Mouse (Mus musculus) right cerebral cortex, postnatal 10 days (tissue): ENCODE results near the gene Tmem158.

ENCODE experiments used
- DNase-seq, 2 experiments: peaks; one replicate each; pipeline ENCODE4 v3.0.0; 2021; ENCODE audit warnings: low spot score in 2 of 2

Gene Tmem158

GRCm38 (mm10) chr9:123245146-123245545, 15.4 kb downstream of the Tmem158 start:
- no peak for DNase-seq

- peak; percentile 44 to 61 for DNase-seq
These were observed 16.6 kb downstream of the Tmem158 start for GRCm38 (mm10) chr9:123243988-123244387.

- no peak for DNase-seq
These were observed 19.4 kb downstream of the Tmem158 start for GRCm38 (mm10) chr9:123241191-123241590.

DNA sequence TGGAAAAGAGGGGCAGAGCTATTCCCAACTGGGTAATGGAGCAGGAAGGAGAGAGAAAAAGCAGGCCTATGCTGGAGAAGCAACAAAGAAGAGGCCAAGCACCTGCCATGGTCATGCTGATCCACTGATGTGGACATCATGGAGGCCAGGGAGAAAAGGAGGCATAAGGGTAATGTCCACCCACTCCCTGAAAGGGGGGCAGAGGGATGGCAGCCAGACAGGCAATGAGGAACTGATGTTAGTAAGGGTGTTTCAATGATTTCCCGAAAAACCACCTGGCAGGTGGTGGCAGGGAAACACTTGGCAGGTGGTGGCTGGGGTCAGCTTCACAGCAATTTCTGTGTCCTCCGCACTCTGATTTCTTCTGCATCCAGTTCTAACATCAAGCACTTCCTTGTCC, 19.8 kb downstream of the Tmem158 start:
- no peak for DNase-seq

DNA sequence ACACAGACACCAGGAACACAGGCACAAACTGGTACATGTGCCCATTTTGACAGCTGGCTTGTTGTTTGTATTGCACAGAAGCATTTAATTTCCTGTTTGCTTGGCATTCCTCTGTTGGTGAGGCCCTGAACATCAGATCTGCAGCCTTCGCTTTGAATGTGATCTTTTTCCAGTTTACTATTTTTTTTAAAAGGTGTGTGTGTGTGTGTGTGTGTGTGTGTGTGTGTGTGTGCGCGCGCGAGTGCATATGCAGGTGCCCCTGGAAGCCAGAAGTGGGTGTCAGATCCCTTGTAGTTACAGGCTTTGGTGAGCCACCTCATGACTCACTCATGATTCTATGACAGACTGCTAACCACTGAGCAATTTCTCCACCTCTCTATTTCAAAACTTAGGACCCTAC, 20.3 kb downstream of the Tmem158 start:
- DNase-seq, result no peak

- DNase-seq, result no peak
These were observed 20.9 kb downstream of the Tmem158 start for GRCm38 (mm10) chr9:123239651-123240050.

DNA sequence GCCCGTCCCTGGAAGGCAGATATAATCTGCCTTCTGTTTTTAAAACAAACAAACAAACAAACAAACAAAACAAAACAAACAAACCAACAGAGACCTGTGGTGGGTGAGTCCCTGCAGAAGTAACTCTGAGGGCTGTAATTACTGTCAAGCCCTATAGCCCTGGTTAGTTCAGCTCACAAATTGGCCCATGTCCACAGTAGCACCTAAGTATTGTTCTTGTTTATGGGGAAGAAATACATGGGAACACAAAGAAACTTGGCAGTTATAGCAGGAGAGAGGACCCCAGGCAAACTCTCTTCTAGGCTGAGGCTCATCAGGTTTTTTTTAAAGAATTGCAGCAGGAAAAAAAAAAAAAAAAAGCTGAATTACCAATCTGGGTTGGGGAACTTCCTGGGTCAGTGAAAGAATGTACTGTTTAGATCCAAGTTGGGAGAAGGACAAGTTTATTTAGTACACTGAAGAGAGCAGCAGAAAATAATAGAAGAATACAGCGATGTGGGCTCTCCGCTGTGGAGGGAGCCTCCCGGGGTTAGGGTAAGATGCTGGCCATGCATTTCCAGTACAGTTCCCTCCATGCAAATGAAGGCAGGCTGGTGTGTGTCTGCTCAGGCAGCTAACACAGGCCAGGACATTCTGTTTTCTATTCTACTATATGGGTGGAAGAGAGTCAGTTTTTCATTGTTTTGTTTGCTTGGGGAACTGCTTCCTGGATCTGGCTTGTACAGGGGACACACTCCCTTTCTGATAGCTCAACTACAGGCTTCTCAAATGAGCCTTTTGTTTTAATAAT, 22.1 kb downstream of the Tmem158 start:
- DNase-seq, result no peak

DNA sequence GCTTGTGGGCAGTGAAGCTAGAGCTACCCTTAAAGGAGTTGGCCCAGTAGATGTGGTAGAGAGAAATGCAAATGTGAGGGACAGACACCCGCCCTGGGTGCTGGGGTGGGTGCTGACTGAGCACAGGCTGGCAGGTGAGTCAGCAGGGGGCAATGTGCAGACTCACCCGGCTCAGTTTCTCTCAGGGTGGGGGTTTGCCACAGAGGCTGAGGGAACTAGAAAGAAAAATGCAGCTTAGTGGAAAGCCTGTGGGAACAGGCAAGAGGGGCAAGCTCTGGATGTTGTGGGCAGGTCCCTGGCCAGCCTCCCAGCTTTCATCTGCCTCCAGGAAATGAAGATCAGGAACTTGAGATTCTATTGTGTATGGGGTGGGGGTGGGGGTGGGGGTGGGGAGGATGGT, 22.8 kb downstream of the Tmem158 start:
- DNase-seq, result no peak

- no peak for DNase-seq
These were observed 24.9 kb downstream of the Tmem158 start for GRCm38 (mm10) chr9:123235621-123236020.

DNA sequence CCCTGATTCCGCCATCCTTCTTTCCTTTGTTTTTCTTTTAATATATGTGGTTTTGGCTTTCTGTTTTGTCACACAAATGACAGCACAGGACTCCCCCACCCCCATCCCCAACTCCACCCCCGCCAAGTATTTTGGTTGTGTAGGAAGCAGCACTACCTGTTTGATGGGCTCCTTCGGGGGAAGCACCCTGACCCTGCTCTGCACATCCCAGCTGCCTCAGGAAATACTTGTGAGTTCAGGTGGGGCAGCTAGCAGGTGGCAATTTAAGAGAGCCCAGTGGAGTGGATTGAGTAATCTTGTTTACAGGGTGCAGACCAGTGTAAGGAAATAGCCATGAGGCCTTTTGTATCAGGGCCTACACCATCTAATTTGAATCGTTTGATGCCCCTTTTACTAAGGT, 30.7 kb downstream of the Tmem158 start:
- no peak for DNase-seq

DNA sequence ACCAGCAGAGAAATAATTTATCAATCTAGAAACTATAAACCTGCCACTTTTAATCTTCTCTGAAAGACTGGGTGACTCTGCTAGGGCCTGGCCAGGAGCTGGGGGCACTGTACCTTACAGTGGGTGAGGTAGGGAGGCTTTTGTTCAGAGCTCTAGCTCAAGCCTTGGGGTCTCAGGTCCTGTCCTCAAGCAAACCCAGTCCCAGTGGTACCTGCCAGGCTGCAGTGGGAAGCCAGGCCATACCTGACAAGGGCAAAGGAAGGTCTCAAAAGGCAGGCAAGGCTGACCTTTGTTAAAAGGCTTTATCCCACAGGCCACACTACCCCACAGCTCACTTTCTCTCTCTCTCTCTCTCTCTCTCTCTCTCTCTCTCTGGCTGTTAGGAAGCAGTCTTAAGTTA, 31.9 kb downstream of the Tmem158 start:
- DNase-seq, result no peak

DNA sequence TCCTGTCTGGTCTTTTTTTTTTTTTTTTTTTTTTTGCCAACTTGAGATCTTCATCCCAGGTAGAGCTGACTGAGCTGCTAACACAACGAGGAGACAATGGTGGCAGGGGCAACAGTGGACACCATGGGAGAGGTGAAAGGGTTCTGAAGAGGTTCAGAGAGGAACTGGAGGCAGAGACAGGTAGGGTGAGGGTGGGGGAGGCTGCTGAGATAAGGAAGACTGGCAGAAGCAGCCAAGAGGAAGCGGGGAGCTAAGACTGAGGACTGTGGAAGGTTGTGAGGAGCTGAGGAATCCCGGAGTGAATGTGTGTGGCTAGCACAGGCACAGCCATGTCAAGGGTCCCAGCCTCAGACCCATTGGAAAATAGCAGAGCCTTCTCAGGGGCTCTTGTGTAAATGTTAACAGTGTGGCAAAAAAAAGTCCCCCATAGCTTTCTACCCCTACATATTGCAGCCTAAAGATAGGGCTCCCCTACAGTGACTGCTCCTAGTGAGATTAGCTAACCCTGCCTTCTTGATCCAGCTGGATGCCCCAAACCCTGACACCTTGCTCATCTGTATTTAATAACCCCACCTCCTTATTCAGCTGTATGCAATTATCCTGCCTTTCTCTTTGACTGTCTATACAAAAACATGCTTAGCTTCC, 33.3 kb downstream of the Tmem158 start:
- DNase-seq, result no peak

DNA sequence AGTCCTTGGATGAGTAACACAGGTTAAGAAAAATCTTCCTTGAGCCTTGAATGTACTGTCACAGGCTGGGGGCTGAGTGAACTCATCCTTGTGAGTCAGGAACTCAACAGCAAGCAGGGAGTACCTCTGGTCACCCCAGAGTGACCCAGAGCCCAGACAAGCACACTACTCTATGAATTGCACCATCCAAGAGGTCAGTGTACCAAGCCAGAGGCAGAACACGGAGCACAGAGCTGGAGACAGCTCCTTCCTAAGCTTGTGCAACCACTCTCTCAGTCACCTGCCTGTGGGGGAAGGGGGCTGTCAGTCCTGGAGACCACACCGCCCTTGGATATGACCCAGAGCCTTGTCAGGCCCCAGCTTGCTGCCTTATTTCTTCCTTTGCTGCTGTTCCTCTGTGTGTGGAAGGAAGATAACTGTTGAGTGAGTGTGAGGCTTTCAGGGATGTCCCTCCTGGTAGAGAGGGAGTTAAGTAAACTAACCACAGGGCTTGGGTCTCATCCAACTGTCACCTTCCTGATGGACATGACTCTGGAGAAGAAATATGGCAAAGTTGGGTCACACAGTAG, 35.6 kb downstream of the Tmem158 start:
- no peak for DNase-seq

DNA sequence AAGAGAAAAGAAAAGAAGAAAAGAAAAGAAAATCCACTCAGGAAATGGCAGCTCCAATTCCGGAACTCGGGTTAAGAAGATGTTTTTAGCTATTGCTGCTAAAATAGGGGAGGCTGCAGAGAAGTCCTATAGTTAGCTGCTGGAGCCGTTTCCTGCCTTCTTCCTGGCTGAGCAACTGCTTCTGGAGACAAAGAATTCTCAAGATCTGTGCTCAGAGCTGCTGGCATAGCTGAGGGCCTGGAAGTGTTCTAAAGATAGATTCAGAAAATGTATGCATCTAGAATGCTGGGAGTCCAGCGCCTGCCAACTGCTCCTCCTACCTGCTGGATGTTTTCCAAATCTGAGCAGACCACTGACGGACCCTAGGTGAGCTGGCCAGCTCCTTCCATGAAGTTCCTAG, 40.7 kb downstream of the Tmem158 start:
- DNase-seq, result peak; percentile 61 to 81

DNA sequence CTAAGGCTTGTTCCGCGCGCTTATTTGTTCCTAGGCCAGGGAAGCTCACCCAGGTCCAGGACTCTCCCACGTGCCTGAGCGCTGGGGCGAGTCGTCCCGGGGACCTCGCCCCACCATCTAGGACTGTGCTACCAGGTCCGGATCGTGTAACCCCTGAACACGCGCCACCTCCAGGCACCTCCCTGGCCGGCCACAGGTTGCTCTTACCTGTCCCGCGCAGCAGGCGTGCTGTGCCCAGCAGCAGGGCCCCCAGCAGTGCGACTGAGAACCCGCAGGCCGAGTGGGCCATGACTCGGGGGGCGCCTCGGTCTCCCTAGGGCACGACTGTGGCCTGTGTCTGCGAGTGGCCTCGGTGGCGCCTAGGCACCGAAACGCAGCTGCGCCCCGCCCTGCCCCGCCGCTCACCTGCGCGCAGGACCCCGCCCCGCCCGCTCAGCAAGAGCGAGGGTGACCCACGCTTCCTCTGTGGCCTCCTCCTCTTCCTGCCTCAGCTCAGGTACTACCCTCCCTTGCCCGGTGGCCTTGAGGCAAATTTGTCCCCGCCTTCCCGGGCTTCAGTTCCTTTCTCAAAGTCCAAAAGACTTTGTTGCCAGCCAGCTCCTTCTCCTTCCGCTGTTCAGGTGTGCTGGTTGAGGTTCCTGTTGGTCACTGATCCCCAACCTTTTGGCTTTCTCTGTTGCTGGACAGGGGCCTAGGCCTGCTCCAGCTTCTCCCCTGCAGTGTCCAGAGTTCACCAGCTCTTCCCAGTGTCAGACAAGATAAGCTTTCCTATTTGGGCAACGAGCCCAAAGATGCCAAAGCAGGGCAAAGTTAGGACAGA, 44.7 kb downstream of the Tmem158 start, which contains the start of gene Cdcp1:
TSS of gene Cdcp1 (minus strand) at position 418 of the 820 bp plus-strand sequence.
- DNase-seq, result no peak

DNA sequence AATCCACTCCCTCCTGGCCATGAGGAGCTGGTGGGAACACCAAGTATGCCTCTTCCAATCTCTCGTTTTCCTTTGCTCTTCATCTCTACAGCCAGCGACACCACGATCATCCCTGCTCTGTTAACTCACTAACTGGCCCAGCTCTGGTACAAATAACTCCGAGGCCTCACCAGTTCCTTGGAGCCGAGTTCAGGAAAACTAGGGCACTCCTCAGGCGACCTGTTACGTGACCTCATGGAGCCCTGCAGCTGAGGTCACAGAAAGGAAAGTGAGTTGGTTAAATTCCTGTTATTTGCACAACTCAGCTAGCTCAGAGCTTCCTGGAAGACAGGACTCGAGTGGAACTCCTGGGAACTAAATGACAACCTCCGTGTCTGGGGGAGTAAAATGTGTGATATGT, 47.2 kb downstream of the Tmem158 start:
- no peak for DNase-seq
